Mouse (Mus musculus) forebrain, embryonic 16.5 days (tissue): ENCODE measurements at regions not wholly inside any gene's neighbourhood (a gene's known extent, or its start where the extent isn't known, plus 50 kb on each side); places are given as distances from the start of the nearest gene placed in this dataset.
"Not testable (repeated sequence)": the region's sequence is repeated elsewhere in the genome, so short reads cannot be mapped to it uniquely, and the experiment has no call there.

Experiments used
- ATAC-seq: fragments of 200-750 bp; cut with Nextera tagmentation; 2 replicates; pipeline ENCODE4 v1.8.0; 2017; ENCODE audit warnings: mild to moderate bottlenecking, moderate library complexity
- H3K27ac ChIP-seq: fragments of 300-500 bp; sonication (generic); 2 replicates; pipeline ENCODE4 v1.5.1; 2014; ENCODE audit warnings: low read length, control low read depth
- H3K27me3 ChIP-seq: fragments of 300-500 bp; sonication (generic); replicated peaks from 2 replicates; pipeline ENCODE4 v1.6.1; 2014; ENCODE audit warnings: low read length; ENCODE audit not compliant: control insufficient read depth, insufficient read depth
- H3K36me3 ChIP-seq: fragments of 300-500 bp; sonication (generic); 2 replicates; pipeline ENCODE4 v1.6.1; 2014; ENCODE audit not compliant: control insufficient read depth, insufficient read depth
- H3K4me1 ChIP-seq: fragments of 300-500 bp; sonication (generic); replicated peaks from 2 replicates; pipeline ENCODE4 v1.6.1; 2014; ENCODE audit warnings: low read length; ENCODE audit not compliant: control insufficient read depth, insufficient read depth
- H3K4me2 ChIP-seq: fragments of 300-500 bp; sonication (generic); 2 replicates; pipeline ENCODE4 v1.6.1; 2014; ENCODE audit warnings: mild to moderate bottlenecking, low read length, control low read depth
- H3K4me3 ChIP-seq: fragments of 300-500 bp; sonication (generic); replicated peaks from 2 replicates; pipeline ENCODE4 v1.5.1; 2014; ENCODE audit warnings: mild to moderate bottlenecking, low read length, control low read depth
- H3K9ac ChIP-seq: fragments of 300-500 bp; sonication (generic); replicated peaks from 2 replicates; pipeline ENCODE4 v1.6.1; 2014; ENCODE audit warnings: low read depth, low read length, control low read depth
- H3K9me3 ChIP-seq: fragments of 300-500 bp; sonication (generic); 2 replicates; pipeline ENCODE4 v1.6.1; 2016; ENCODE audit warnings: low read length; ENCODE audit not compliant: control insufficient read depth
- WGBS: fragments of 180-500 bp; shearing (Covaris S2); extraction: QIAGEN DNeasy Blood & Tissue Kit; methylation state at CpG from one replicate; pipeline ENCODE4 v1.1.7; 2014; 5-methylcytosine and 5-hydroxymethylcytosine counted together

DNA sequence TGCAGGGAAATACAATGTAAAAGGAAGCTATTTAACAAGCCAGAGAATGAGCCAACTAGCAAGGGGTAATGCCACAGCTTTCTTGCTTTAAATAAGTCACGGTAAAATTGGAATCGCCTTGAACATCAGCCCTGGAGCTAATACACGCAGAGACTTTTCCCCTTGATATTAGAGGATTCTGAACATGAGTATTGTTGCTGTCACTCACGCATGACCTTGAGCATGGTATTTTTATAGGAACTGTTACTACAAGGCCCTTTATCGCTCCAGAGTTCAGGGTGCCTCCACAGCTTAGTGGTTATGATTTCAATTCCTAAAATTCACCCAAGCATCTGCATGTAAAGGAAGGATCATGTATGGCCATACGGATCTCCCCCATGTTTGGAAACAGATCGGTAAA, 161.7 kb downstream of the Vegfc start:
- not testable (repeated sequence) for H3K4me1 ChIP-seq, ATAC-seq, H3K9me3 ChIP-seq, H3K9ac ChIP-seq, H3K4me3 ChIP-seq, H3K27ac ChIP-seq, H3K4me2 ChIP-seq, H3K27me3 ChIP-seq, H3K36me3 ChIP-seq
- 95% methylated on average over 7 of the region's 7 CpGs for WGBS

DNA sequence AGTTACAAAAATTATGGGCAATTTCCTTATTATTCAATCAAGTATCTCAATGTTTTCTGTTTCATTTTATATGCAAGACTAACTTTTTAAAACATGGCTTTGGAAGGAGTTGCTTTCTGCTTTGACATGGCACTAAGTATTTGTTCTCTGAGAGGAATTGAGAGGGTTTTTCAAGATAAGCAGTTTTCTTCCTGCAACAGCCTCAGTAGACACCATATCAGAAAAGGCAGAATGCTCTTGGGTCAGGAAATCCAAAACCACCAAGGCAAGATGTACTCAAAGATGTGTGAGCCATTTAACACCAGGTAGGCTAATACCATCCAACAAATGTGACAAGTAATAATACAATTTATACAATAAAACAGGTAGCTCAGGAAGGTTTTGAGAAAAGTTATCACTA, 178.0 kb downstream of the Vegfc start:
- Histone ChIP-seq H3K27me3 (no peaks in the 10 kb centered on the region), H3K36me3 (no peaks in the 10 kb centered on the region), H3K27ac (no peak overlapping the region), H3K9ac (no peak overlapping the region), H3K4me3 (no peak overlapping the region), H3K4me2 (no peak overlapping the region), H3K9me3 (no peaks in the 10 kb centered on the region), H3K4me1 (no peaks in the 10 kb centered on the region)
- no peak for ATAC-seq

DNA sequence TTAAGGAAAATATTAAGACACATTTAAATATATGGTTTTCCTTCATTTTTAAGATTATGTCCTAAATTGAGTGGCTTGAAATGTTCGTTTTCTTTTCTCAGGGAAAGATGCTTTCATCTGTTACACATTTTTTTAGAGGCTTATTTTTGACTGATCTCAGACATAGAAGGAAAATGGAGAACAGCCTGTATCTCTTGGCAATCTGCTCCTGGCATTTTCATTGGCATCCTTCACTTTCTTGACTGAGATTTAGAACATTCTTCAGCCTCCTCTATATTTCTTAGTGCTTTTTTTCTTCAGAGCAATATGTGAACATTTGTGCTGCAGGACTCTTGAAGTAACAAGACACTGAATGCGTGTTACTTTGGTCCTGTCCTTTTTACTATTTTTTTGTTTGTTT, 192.7 kb downstream of the Vegfc start:
- H3K27ac ChIP-seq, result no peak overlapping the region
- no peak overlapping the region for H3K9ac ChIP-seq
- H3K4me1 ChIP-seq, result no peaks in the 10 kb centered on the region
- H3K9me3 ChIP-seq, result no peaks in the 10 kb centered on the region
- no peaks in the 10 kb centered on the region for H3K36me3 ChIP-seq
- no peaks in the 10 kb centered on the region for H3K27me3 ChIP-seq
- ATAC-seq, result peak; percentile 38; the same call in 1 of the 2 replicates
- H3K4me2 ChIP-seq, result no peak overlapping the region
- 70% methylated on average over 2 of the region's 2 CpGs for WGBS
- no peak overlapping the region for H3K4me3 ChIP-seq

DNA sequence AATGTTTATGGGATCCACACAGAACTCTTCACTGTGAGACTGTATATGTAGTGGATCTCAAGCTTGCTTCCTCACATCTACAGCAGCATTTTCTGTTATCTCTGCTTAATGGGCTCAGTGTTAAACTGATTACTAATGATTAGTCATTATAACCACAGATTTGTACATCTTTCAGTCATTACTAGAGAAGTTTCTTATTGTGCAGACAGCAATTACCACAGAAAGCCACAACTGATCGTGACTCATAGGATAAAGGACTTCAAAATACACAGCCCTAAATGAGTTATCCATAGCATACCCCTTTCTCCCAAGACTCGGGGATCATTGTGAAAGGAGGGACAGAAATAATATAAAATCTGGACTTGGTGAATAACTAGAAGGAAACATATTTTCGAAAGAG, 195.7 kb downstream of the Vegfc start:
- H3K27me3 ChIP-seq, result no peaks in the 10 kb centered on the region
- H3K27ac ChIP-seq, result no peak overlapping the region
- no peaks in the 10 kb centered on the region for H3K9me3 ChIP-seq
- no peak overlapping the region for H3K9ac ChIP-seq
- no peak for ATAC-seq
- no peak overlapping the region for H3K4me3 ChIP-seq
- no peak overlapping the region for H3K4me2 ChIP-seq
- 68% methylated on average over 3 of the region's 3 CpGs for whole genome bisulfite sequencing
- H3K4me1 ChIP-seq, result no peaks in the 10 kb centered on the region
- no peaks in the 10 kb centered on the region for H3K36me3 ChIP-seq

DNA sequence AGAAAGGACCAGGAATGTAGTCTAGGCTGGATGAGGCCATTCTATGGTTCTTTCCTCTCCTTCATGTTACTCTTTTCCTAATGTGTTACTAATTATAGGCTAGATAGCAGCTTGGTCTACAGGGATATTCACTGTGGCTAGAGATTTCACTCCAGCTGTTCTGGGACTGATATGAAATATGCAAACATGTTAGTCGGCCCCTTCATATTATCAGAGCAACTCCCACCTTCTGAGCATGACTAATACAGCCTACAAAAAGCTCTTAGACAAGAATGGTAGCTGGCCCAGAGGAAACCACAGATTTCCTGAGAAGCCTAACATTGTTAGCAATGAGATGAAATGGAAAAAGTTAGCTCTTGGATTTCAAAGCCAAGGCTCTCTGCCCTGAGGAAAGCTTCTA, 198.1 kb downstream of the Vegfc start:
- no peaks in the 10 kb centered on the region for H3K36me3 ChIP-seq
- no peak overlapping the region for H3K4me3 ChIP-seq
- no peak for ATAC-seq
- H3K27me3 ChIP-seq, result no peaks in the 10 kb centered on the region
- no peaks in the 10 kb centered on the region for H3K9me3 ChIP-seq
- no peaks in the 10 kb centered on the region for H3K4me1 ChIP-seq
- no peak overlapping the region for H3K9ac ChIP-seq
- H3K4me2 ChIP-seq, result no peak overlapping the region
- H3K27ac ChIP-seq, result no peak overlapping the region
- WGBS, result 78% methylated on average over 1 of the region's 1 CpGs
